Mouse (Mus musculus): ENCODE measurements around the gene Smox.
A peak's percentile ranks its signal among the peaks of the same experiment; 100 is the strongest.

Smox gene

GRCm38 (mm10) chr2:131552736-131553400 lies 61.6 kb downstream of the Smox start:
- DNase-seq (ENCODE audit: low spot score), result no peak

GRCm38 (mm10) chr2:131557896-131558295 lies 66.6 kb downstream of the Smox start:
- DNase-seq (ENCODE audit: low spot score), result no peak

- no peak for DNase-seq (ENCODE audit: low spot score)
Observed at GRCm38 (mm10) chr2:131560205-131560919, 69.1 kb downstream of the Smox start.

GRCm38 (mm10) chr2:131561344-131561870 lies 70.1 kb downstream of the Smox start:
- DNase-seq (ENCODE audit: low spot score), result no peak

GRCm38 (mm10) chr2:131561891-131562585 lies 70.7 kb downstream of the Smox start, which contains the start of gene Adra1d:
TSS of gene Adra1d (minus strand) at chr2:131562283.
- DNase-seq (ENCODE audit: low spot score), result peak; percentile 64

- DNase-seq (ENCODE audit: low spot score), result peak; percentile 76
Observed at GRCm38 (mm10) chr2:131562586-131563122, 71.4 kb downstream of the Smox start.

Measured in yolk sac, embryonic 10.5 days (tissue).